Mouse (Mus musculus) urinary bladder, postnatal 0 days (tissue): ENCODE measurements around the gene Ndufv2. TPM values are rescaled to one million over a fixed set of nuclear protein-coding genes. Genes with fewer than 3 reads are reported as not detected.

ENCODE experiments used
- polyA plus RNA-seq: library from polyadenylated mRNA; unstranded; fragments of >200 nt; fragmentation: Nextera tagmentation; extraction: Ambion mirVana; gene quantifications from 2 replicates; pipeline ENCODE4 v1.2.1, GENCODE M21; 2015

Ndufv2 gene
- polyA plus RNA-seq = 387 and 392 TPM in 2 replicates

GRCm38 (mm10) chr17:66101380-66102330 is at the start of gene Ndufv2:
Gene Ndufv2 (minus strand): TSS chr17:66101559.

GRCm38 (mm10) chr17:66123066-66123815 is 21.9 kb upstream of the Ndufv2 start, which contains the start of gene Ddx11:
Gene Ddx11 (plus strand): TSS chr17:66123520.

DNA sequence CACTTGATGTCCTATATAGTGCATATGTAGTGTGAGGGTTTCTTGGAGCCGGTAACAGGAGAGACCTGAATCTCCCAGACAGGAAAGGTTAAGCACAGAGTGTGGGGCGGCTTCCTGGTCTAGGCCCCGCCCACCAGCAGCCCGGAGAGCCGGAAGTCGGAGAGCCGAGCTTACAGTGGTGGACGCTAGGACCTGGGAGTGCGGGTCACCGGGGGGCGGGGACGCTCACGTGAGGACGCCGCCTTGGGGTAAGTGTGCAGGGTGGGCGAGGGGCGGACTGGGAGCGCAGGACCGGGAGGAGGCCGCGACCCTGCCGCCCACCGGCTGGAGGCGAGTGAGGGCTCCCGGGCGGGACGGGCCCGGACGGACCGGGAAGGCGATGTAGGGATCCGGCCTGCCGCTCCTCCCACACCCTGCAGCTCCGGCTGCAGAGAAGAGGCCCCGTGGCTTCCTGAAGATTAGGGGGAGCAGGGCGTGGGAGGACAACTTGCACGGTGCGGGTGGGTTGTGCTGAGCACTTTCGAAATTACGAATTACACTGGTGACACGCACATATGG is 10.1 kb upstream of the Ndufv2 start, which contains the start of gene Washc1:
Gene Washc1, plus strand, starts transcription at position 144 of the 558 bp plus-strand sequence.

DNA sequence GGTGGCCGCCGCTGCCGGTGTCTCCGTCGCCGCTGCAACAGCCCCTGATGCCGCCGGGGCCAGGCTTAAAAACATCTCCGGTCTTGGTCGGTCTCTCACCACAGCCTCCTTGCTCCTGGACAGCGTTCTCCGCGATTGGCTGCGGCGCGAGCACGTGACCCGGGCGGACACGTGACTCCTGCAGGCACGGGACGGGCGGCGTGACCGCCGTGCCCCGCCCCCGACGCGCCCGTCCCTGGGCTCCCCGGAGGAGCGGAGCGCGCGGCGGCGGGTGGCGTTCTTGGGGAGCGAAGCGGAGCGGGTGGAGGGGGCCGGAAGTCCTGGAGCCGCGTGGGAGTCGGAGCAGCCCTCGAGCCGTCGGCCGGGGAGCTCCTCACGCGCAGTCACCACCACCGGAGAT is 24.4 kb downstream of the Ndufv2 start, which contains the start of gene Ankrd12:
Gene Ankrd12, minus strand, starts transcription at position 156 of the 400 bp plus-strand sequence.

Other genes with a start within 250 kb of the Ndufv2 start
- 79.9 and 93.2 TPM in 2 replicates for gene Ralbp1, start 215.8 kb downstream of the Ndufv2 start, polyA plus RNA-seq
- gene Twsg1, start 150.3 kb downstream of the Ndufv2 start, polyA plus RNA-seq = 64.0 and 75.8 TPM in 2 replicates
- 17.3 and 22.4 TPM in 2 replicates for gene Ankrd12, start 24.5 kb downstream of the Ndufv2 start, polyA plus RNA-seq
- 24.5 TPM in 2 replicates for gene Washc1, start 10.0 kb upstream of the Ndufv2 start, polyA plus RNA-seq
- gene Ddx11, start 22.0 kb upstream of the Ndufv2 start, polyA plus RNA-seq = 4.0 and 4.7 TPM in 2 replicates